Mouse (Mus musculus): Measurements from ENCODE around the gene Ccl17. TPM values are rescaled to one million over a fixed set of nuclear protein-coding genes. Genes with fewer than 3 reads are reported as not detected.

Ccl17 gene
- polyA plus RNA-seq, 1 experiment from 2014 or later, result not detected

GRCm38 (mm10) chr8:94781155-94781837 is 29.0 kb upstream of the Ccl17 start:
- WGBS (ENCODE audit: missing documents), result 87% methylated on average over 7 of the region's 7 CpGs
- no peaks in the 10 kb centered on the region for H3K36me3 ChIP-seq (ENCODE audit: inconsistent target)
- no peak overlapping the region for H3K4me3 ChIP-seq (ENCODE audit: inconsistent target)
- no peaks in the 10 kb centered on the region for H3K79me2 ChIP-seq (ENCODE audit: inconsistent target)
- H3K27ac ChIP-seq, result no peak overlapping the region

- Histone ChIP-seq H3K79me2 (ENCODE audit: inconsistent target) (no peaks in the 10 kb centered on the region), H3K4me3 (ENCODE audit: inconsistent target) (no peak overlapping the region), H3K36me3 (ENCODE audit: inconsistent target) (no peaks in the 10 kb centered on the region), H3K27ac (no peak overlapping the region)
- 42% methylated on average over 11 of the region's 11 CpGs for whole genome bisulfite sequencing (ENCODE audit: missing documents)
Observed at GRCm38 (mm10) chr8:94781838-94782235, 28.4 kb upstream of the Ccl17 start.

- Histone ChIP-seq H3K79me2 (ENCODE audit: inconsistent target) (no peaks in the 10 kb centered on the region), H3K36me3 (ENCODE audit: inconsistent target) (no peaks in the 10 kb centered on the region), H3K4me3 (ENCODE audit: inconsistent target) (no peak overlapping the region), H3K27ac (no peak overlapping the region)
- WGBS (ENCODE audit: missing documents), result 15% methylated on average over 4 of the region's 4 CpGs
Observed at GRCm38 (mm10) chr8:94783890-94784289, 26.4 kb upstream of the Ccl17 start.

- H3K79me2 ChIP-seq (ENCODE audit: inconsistent target), result no peaks in the 10 kb centered on the region
- no peaks in the 10 kb centered on the region for H3K36me3 ChIP-seq (ENCODE audit: inconsistent target)
- no peak overlapping the region for H3K27ac ChIP-seq
- 53% methylated on average over 12 of the region's 12 CpGs for WGBS (ENCODE audit: missing documents)
- no peak overlapping the region for H3K4me3 ChIP-seq (ENCODE audit: inconsistent target)
Observed at GRCm38 (mm10) chr8:94785247-94785985, 24.8 kb upstream of the Ccl17 start.

- 76% methylated on average over 6 of the region's 6 CpGs for WGBS (ENCODE audit: missing documents)
- Histone ChIP-seq H3K27ac (no peak overlapping the region), H3K36me3 (ENCODE audit: inconsistent target) (no peaks in the 10 kb centered on the region), H3K4me3 (ENCODE audit: inconsistent target) (no peak overlapping the region), H3K79me2 (ENCODE audit: inconsistent target) (no peaks in the 10 kb centered on the region)
Observed at GRCm38 (mm10) chr8:94785995-94786595, 24.2 kb upstream of the Ccl17 start.

GRCm38 (mm10) chr8:94787524-94788501 is 22.4 kb upstream of the Ccl17 start:
- Histone ChIP-seq H3K4me3 (ENCODE audit: inconsistent target) (no peak overlapping the region), H3K79me2 (ENCODE audit: inconsistent target) (no peaks in the 10 kb centered on the region), H3K36me3 (ENCODE audit: inconsistent target) (no peaks in the 10 kb centered on the region), H3K27ac (no peak overlapping the region)
- WGBS (ENCODE audit: missing documents), result 74% methylated on average over 15 of the region's 15 CpGs

- Histone ChIP-seq H3K4me3 (ENCODE audit: inconsistent target) (no peak overlapping the region), H3K79me2 (ENCODE audit: inconsistent target) (no peaks in the 10 kb centered on the region), H3K27ac (no peak overlapping the region), H3K36me3 (ENCODE audit: inconsistent target) (no peaks in the 10 kb centered on the region)
- WGBS (ENCODE audit: missing documents), result 93% methylated on average over 10 of the region's 10 CpGs
Observed at GRCm38 (mm10) chr8:94789256-94789955, 20.8 kb upstream of the Ccl17 start.

GRCm38 (mm10) chr8:94794368-94794767 is 15.9 kb upstream of the Ccl17 start:
- Histone ChIP-seq H3K36me3 (ENCODE audit: inconsistent target) (no peaks in the 10 kb centered on the region), H3K79me2 (ENCODE audit: inconsistent target) (no peaks in the 10 kb centered on the region), H3K4me3 (ENCODE audit: inconsistent target) (no peak overlapping the region), H3K27ac (no peak overlapping the region)
- WGBS (ENCODE audit: missing documents), result 93% methylated on average over 4 of the region's 4 CpGs

GRCm38 (mm10) chr8:94794782-94795181 is 15.5 kb upstream of the Ccl17 start:
- H3K4me3 ChIP-seq (ENCODE audit: inconsistent target), result no peak overlapping the region
- H3K79me2 ChIP-seq (ENCODE audit: inconsistent target), result no peaks in the 10 kb centered on the region
- 89% methylated on average over 2 of the region's 2 CpGs for WGBS (ENCODE audit: missing documents)
- no peak overlapping the region for H3K27ac ChIP-seq
- no peaks in the 10 kb centered on the region for H3K36me3 ChIP-seq (ENCODE audit: inconsistent target)

- Histone ChIP-seq H3K27ac (no peak overlapping the region), H3K36me3 (ENCODE audit: inconsistent target) (no peaks in the 10 kb centered on the region), H3K79me2 (ENCODE audit: inconsistent target) (no peaks in the 10 kb centered on the region), H3K4me3 (ENCODE audit: inconsistent target) (no peak overlapping the region)
- 28% methylated on average over 7 of the region's 7 CpGs for WGBS (ENCODE audit: missing documents)
Observed at GRCm38 (mm10) chr8:94800278-94800968, 9.8 kb upstream of the Ccl17 start.

- Histone ChIP-seq H3K27ac (no peak overlapping the region), H3K79me2 (ENCODE audit: inconsistent target) (no peaks in the 10 kb centered on the region), H3K4me3 (ENCODE audit: inconsistent target) (no peak overlapping the region), H3K36me3 (ENCODE audit: inconsistent target) (no peaks in the 10 kb centered on the region)
- 26% methylated on average over 12 of the region's 14 CpGs for WGBS (ENCODE audit: missing documents)
Observed at GRCm38 (mm10) chr8:94801293-94802095, 8.8 kb upstream of the Ccl17 start.

GRCm38 (mm10) chr8:94802375-94802774 is 7.9 kb upstream of the Ccl17 start:
- no peak overlapping the region for H3K4me3 ChIP-seq (ENCODE audit: inconsistent target)
- WGBS (ENCODE audit: missing documents), result 3% methylated on average over 4 of the region's 4 CpGs
- H3K36me3 ChIP-seq (ENCODE audit: inconsistent target), result no peaks in the 10 kb centered on the region
- H3K79me2 ChIP-seq (ENCODE audit: inconsistent target), result no peaks in the 10 kb centered on the region
- H3K27ac ChIP-seq, result no peak overlapping the region

- no peak overlapping the region for H3K27ac ChIP-seq
- no peaks in the 10 kb centered on the region for H3K79me2 ChIP-seq (ENCODE audit: inconsistent target)
- no peaks in the 10 kb centered on the region for H3K36me3 ChIP-seq (ENCODE audit: inconsistent target)
- 74% methylated on average over 6 of the region's 6 CpGs for WGBS (ENCODE audit: missing documents)
- H3K4me3 ChIP-seq (ENCODE audit: inconsistent target), result no peak overlapping the region
Observed at GRCm38 (mm10) chr8:94803551-94803950, 6.7 kb upstream of the Ccl17 start.
